Mouse (Mus musculus) erythroblast, embryonic 14.5 days (primary cell): ENCODE measurements around the gene Fcgr2b.

Experiments used
- GATA1 ChIP-seq: IDR thresholded peaks from 2 replicates; pipeline ENCODE4 v1.6.1; 2012; ENCODE audit warnings: low read length, inconsistent platforms, mixed read lengths
- TAL1 ChIP-seq: IDR thresholded peaks from 3 replicates; pipeline ENCODE4 v1.6.1; 2012; ENCODE audit warnings: low read length, inconsistent platforms, mixed read lengths

DNA sequence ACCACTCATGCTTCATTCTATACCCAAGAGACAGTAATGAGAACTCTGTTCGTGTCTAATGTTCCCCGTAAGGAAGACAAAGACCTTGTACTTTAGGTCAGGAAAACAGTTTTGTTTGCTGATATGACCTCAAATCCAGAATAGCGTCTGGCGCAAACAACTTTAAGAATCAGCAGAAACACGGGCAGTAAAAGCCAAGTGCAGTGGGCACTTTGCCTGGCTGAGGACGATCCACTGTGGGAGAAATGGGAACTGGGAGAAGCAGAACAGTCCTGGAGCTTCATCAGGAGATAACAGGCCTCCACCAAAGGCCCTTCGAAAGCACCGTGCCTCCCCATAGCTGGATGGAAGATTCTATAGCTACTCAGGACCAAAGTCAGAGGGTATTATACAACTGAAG lies 2.2 kb downstream of the Fcgr2b start:
- TF ChIP-seq TAL1 (no peak), GATA1 (no peak)
